Comparison of ENCODE assay signal across 20 mouse cellular contexts in genomic region chr10:68405936-68406335, GRCm38 (mm10).
DNase-seq lines count a peak whose midpoint lies in the region; ATAC-seq and TF ChIP-seq lines count a peak whose summit lies in the region.
"Had no signal": no experiment of that assay in that cellular context is flagged by ENCODE, and none has a peak within 500 bp of the region (broad histone marks: within the 10 kb centered on the region; RNA-seq: fewer than 3 reads in every experiment).

No protein-coding gene starts in this region.

- 0 out of 2 replicates have a peak overlapping the region, but pooled peaks have one; percentile 3 for H3K27ac ChIP-seq in limb, embryonic 14.5 days (replicated peaks; ENCODE audit: low read depth, low read length)
- H3K27ac ChIP-seq in limb, embryonic 10.5 days: no peak overlapping the region
- H3K27ac ChIP-seq in embryonic fibroblast, embryonic 13.5 days (ENCODE audit: insufficient read depth, low read length): peak overlapping the region; percentile 77
- no peak overlapping the region for H3K27ac ChIP-seq in hindbrain, postnatal 0 days
- H3K27ac ChIP-seq: forebrain, embryonic 12.5 days; heart, embryonic 13.5 days; hindbrain, embryonic 15.5 days had no signal

- no peak for TF ChIP-seq POLR2A in limb, embryonic 14.5 days (IDR thresholded peaks at IDR 0.05; ENCODE audit: borderline replicate concordance, extremely low read depth, insufficient read depth, insufficient read length)
- TF ChIP-seq POLR2A in embryonic fibroblast, embryonic 13.5 days (IDR thresholded peaks at IDR 0.05; ENCODE audit: low read depth, low read length): no peak

- 72% methylated on average over 4 of the region's 4 CpGs for WGBS in limb, embryonic 14.5 days
- 90% methylated on average over 4 of the region's 4 CpGs for WGBS in limb, embryonic 10.5 days
- WGBS in hindbrain, postnatal 0 days: 76% methylated on average over 4 of the region's 4 CpGs

- no peak overlapping the region for H3K4me2 ChIP-seq in limb, embryonic 14.5 days (replicated peaks; ENCODE audit: low read depth, low read length, severe bottlenecking)
- no peak overlapping the region for H3K4me2 ChIP-seq in hindbrain, postnatal 0 days (ENCODE audit: low read depth, low read length)
- H3K4me2 ChIP-seq: embryonic facial prominence, embryonic 15.5 days; forebrain, embryonic 12.5 days; heart, embryonic 13.5 days; hindbrain, embryonic 15.5 days had no signal

- no peak for TF ChIP-seq CTCF in embryonic fibroblast, embryonic 13.5 days (IDR thresholded peaks at IDR 0.05; ENCODE audit: borderline replicate concordance, insufficient read depth, low read length)
- no peak for TF ChIP-seq CTCF in hindbrain, postnatal 0 days (IDR thresholded peaks at IDR 0.05; ENCODE audit: low read depth)

- DNase-seq in adrenal gland, adult 2 months: peak; percentile 6
- no peak for DNase-seq in adrenal gland, postnatal 25 days
- no peak for DNase-seq in limb, embryonic 14.5 days (ENCODE audit: low spot score)
- DNase-seq in limb, embryonic 10.5 days (ENCODE audit: low spot score): no peak
- DNase-seq in hindbrain, postnatal 0 days (ENCODE audit: low spot score): no peak
- no peak for DNase-seq in left cerebral cortex, postnatal 10 days (ENCODE audit: extremely low spot score in 1 of 2, low spot score in 2 of 2)
- DNase-seq in right cerebral cortex, adult 2 months (ENCODE audit: low spot score in 2 of 2): no peak
- DNase-seq: cerebellum, adult 11-12 months; cerebellum, adult 9-10 months; cerebellum, postnatal 25 days; gastrocnemius, postnatal 10 days; heart, postnatal 36 days had no signal

- no peaks in the 10 kb centered on the region for H3K4me1 ChIP-seq in limb, embryonic 14.5 days (ENCODE audit: control insufficient read depth, insufficient read depth, low read length)
- no peaks in the 10 kb centered on the region for H3K4me1 ChIP-seq in limb, embryonic 10.5 days
- peaks cover 2% of the 10 kb centered on the region for H3K4me1 ChIP-seq in embryonic fibroblast, embryonic 13.5 days (ENCODE audit: control insufficient read depth, insufficient read depth, low read length)
- H3K4me1 ChIP-seq in hindbrain, postnatal 0 days (ENCODE audit: insufficient read depth, low read length): no peaks in the 10 kb centered on the region
- H3K4me1 ChIP-seq: forebrain, embryonic 12.5 days; heart, embryonic 13.5 days; hindbrain, embryonic 15.5 days had no signal

- no peaks in the 10 kb centered on the region for H3K9me3 ChIP-seq in limb, embryonic 14.5 days (ENCODE audit: control insufficient read depth, low read length)
- H3K9me3 ChIP-seq in limb, embryonic 10.5 days (replicated peaks): no peaks in the 10 kb centered on the region
- H3K9me3 ChIP-seq in hindbrain, postnatal 0 days (ENCODE audit: low read length): no peaks in the 10 kb centered on the region
- H3K9me3 ChIP-seq: embryonic facial prominence, embryonic 15.5 days; forebrain, embryonic 12.5 days; hindbrain, embryonic 15.5 days had no signal

- no peak overlapping the region for H3K9ac ChIP-seq in limb, embryonic 14.5 days (ENCODE audit: low read depth, low read length, severe bottlenecking)
- no peak overlapping the region for H3K9ac ChIP-seq in hindbrain, postnatal 0 days (replicated peaks; ENCODE audit: low read length)
- H3K9ac ChIP-seq: embryonic facial prominence, embryonic 15.5 days; forebrain, embryonic 12.5 days; heart, embryonic 13.5 days; hindbrain, embryonic 15.5 days had no signal

- H3K4me3 ChIP-seq in limb, embryonic 14.5 days (replicated peaks; ENCODE audit: low read length): no peak overlapping the region
- no peak overlapping the region for H3K4me3 ChIP-seq in limb, embryonic 10.5 days
- no peak overlapping the region for H3K4me3 ChIP-seq in embryonic fibroblast, embryonic 13.5 days (ENCODE audit: insufficient read depth, low read length)
- no peak overlapping the region for H3K4me3 ChIP-seq in hindbrain, postnatal 0 days (ENCODE audit: low read length)
- H3K4me3 ChIP-seq: embryonic facial prominence, embryonic 15.5 days; forebrain, embryonic 12.5 days; heart, embryonic 13.5 days; hindbrain, embryonic 15.5 days had no signal

- ATAC-seq in limb, embryonic 14.5 days (ENCODE audit: low FRiP score, low read depth): no peak
- no peak for ATAC-seq in hindbrain, postnatal 0 days
- ATAC-seq: forebrain, embryonic 16.5 days; inflammation-experienced regulatory T-cells, adult 6 months; intestine, postnatal 0 days had no signal

- no peaks in the 10 kb centered on the region for H3K36me3 ChIP-seq in limb, embryonic 14.5 days (ENCODE audit: control insufficient read depth, insufficient read depth, low read length)
- H3K36me3 ChIP-seq in limb, embryonic 10.5 days: no peaks in the 10 kb centered on the region
- no peaks in the 10 kb centered on the region for H3K36me3 ChIP-seq in hindbrain, postnatal 0 days (ENCODE audit: insufficient read depth, low read length)
- H3K36me3 ChIP-seq: embryonic facial prominence, embryonic 15.5 days; forebrain, embryonic 12.5 days; heart, embryonic 13.5 days; hindbrain, embryonic 15.5 days had no signal

- H3K27me3 ChIP-seq in limb, embryonic 14.5 days (ENCODE audit: control insufficient read depth, insufficient read depth, low read length): no peaks in the 10 kb centered on the region
- H3K27me3 ChIP-seq in limb, embryonic 10.5 days (ENCODE audit: low read depth, poor library complexity, severe bottlenecking): no peaks in the 10 kb centered on the region
- no peaks in the 10 kb centered on the region for H3K27me3 ChIP-seq in hindbrain, postnatal 0 days (ENCODE audit: insufficient read depth, low read length)
- H3K27me3 ChIP-seq: embryonic facial prominence, embryonic 15.5 days; forebrain, embryonic 12.5 days; heart, embryonic 13.5 days; hindbrain, embryonic 15.5 days had no signal

- intact Hi-C loops in left cerebral cortex, postnatal 10 days (cut with DNase I): no loop called here

Comparison
In these comparisons a context has a peak if more than half of its experiments do, and no peak if none do; other contexts are left out.
1. H3K27ac ChIP-seq: peak in limb, embryonic 14.5 days (single experiment) and embryonic fibroblast, embryonic 13.5 days (single experiment); none in limb, embryonic 10.5 days (single experiment) and hindbrain, postnatal 0 days (single experiment).